Comparison of ENCODE assay signal across 35 mouse cellular contexts in genomic region chr3:103107565-103108240, GRCm38 (mm10). TPM values are rescaled to one million over a fixed set of nuclear protein-coding genes. Genes with fewer than 3 reads are reported as not detected.
DNase-seq lines count a peak whose midpoint lies in the region; ATAC-seq and TF ChIP-seq lines count a peak whose summit lies in the region.
"Had no signal": no experiment of that assay in that cellular context is flagged by ENCODE, and none has a peak within 500 bp of the region (broad histone marks: within the 10 kb centered on the region; RNA-seq: fewer than 3 reads in every experiment).

No protein-coding gene starts in this region.

- H3K9me3 ChIP-seq in megakaryocyte, embryonic 14.5 days = no peaks in the 10 kb centered on the region
- no peaks in the 10 kb centered on the region for H3K9me3 ChIP-seq in liver, embryonic 12.5 days (replicated peaks)
- no peaks in the 10 kb centered on the region for H3K9me3 ChIP-seq in hindbrain, embryonic 16.5 days (ENCODE audit: control insufficient read depth, low read length)
- no peaks in the 10 kb centered on the region for H3K9me3 ChIP-seq in hindbrain, postnatal 0 days (ENCODE audit: low read length)
- H3K9me3 ChIP-seq in intestine, embryonic 16.5 days (ENCODE audit: control insufficient read depth, low read length) = no peaks in the 10 kb centered on the region
- H3K9me3 ChIP-seq: embryonic facial prominence, embryonic 13.5 days; forebrain, embryonic 12.5 days; hindbrain, embryonic 12.5 days had no signal

- H3K27ac ChIP-seq in liver, embryonic 12.5 days = peak overlapping the region; percentile 88
- H3K27ac ChIP-seq in hindbrain, embryonic 16.5 days (ENCODE audit: low read depth, low read length) = no peak overlapping the region
- no peak overlapping the region for H3K27ac ChIP-seq in hindbrain, postnatal 0 days
- H3K27ac ChIP-seq in intestine, embryonic 16.5 days (ENCODE audit: low read length) = no peak overlapping the region
- H3K27ac ChIP-seq: forebrain, embryonic 12.5 days; hindbrain, embryonic 12.5 days had no signal

- H3K36me3 ChIP-seq in megakaryocyte, embryonic 14.5 days (replicated peaks; ENCODE audit: low read length) = peaks cover 70% of the 10 kb centered on the region
- H3K36me3 ChIP-seq in liver, embryonic 12.5 days = peaks cover 6% of the 10 kb centered on the region; the same call in 1 of the 2 replicates
- H3K36me3 ChIP-seq in hindbrain, embryonic 16.5 days (ENCODE audit: control insufficient read depth, insufficient read depth, low read length) = no peaks in the 10 kb centered on the region
- H3K36me3 ChIP-seq in hindbrain, postnatal 0 days (ENCODE audit: insufficient read depth, low read length) = no peaks in the 10 kb centered on the region
- H3K36me3 ChIP-seq in intestine, embryonic 16.5 days (ENCODE audit: control insufficient read depth, insufficient read depth, low read length) = no peaks in the 10 kb centered on the region
- H3K36me3 ChIP-seq: embryonic facial prominence, embryonic 13.5 days; forebrain, embryonic 12.5 days; hindbrain, embryonic 12.5 days had no signal

- no peaks in the 10 kb centered on the region for H3K27me3 ChIP-seq in megakaryocyte, embryonic 14.5 days (replicated peaks)
- no peaks in the 10 kb centered on the region for H3K27me3 ChIP-seq in liver, embryonic 12.5 days (replicated peaks)
- peaks cover 9% of the 10 kb centered on the region for H3K27me3 ChIP-seq in hindbrain, embryonic 16.5 days (replicated peaks; ENCODE audit: control insufficient read depth, insufficient read depth, low read length)
- no peaks in the 10 kb centered on the region for H3K27me3 ChIP-seq in hindbrain, postnatal 0 days (ENCODE audit: insufficient read depth, low read length)
- H3K27me3 ChIP-seq in intestine, embryonic 16.5 days (replicated peaks; ENCODE audit: control insufficient read depth, insufficient read depth, low read length) = no peaks in the 10 kb centered on the region
- H3K27me3 ChIP-seq: embryonic facial prominence, embryonic 13.5 days had no signal

- peaks cover 85% of the 10 kb centered on the region for H3K4me1 ChIP-seq in megakaryocyte, embryonic 14.5 days
- H3K4me1 ChIP-seq in liver, embryonic 12.5 days = peaks cover 83% of the 10 kb centered on the region
- H3K4me1 ChIP-seq in hindbrain, embryonic 16.5 days (ENCODE audit: control insufficient read depth, insufficient read depth, low read depth, low read length) = peaks cover 4% of the 10 kb centered on the region; the same call in 1 of the 2 replicates
- peaks cover 3% of the 10 kb centered on the region; the same call in 1 of the 2 replicates for H3K4me1 ChIP-seq in hindbrain, postnatal 0 days (ENCODE audit: insufficient read depth, low read length)
- H3K4me1 ChIP-seq in intestine, embryonic 16.5 days (ENCODE audit: control insufficient read depth, insufficient read depth, low read length) = no peaks in the 10 kb centered on the region; the same call in 1 of the 2 replicates

- peak overlapping the region; percentile 59 for H3K4me2 ChIP-seq in liver, embryonic 12.5 days
- no peak overlapping the region for H3K4me2 ChIP-seq in hindbrain, embryonic 16.5 days (ENCODE audit: low read length)
- no peak overlapping the region for H3K4me2 ChIP-seq in hindbrain, postnatal 0 days (ENCODE audit: low read depth, low read length)
- no peak overlapping the region for H3K4me2 ChIP-seq in intestine, embryonic 16.5 days (ENCODE audit: low read depth, low read length)
- H3K4me2 ChIP-seq: embryonic facial prominence, embryonic 13.5 days; forebrain, embryonic 12.5 days; hindbrain, embryonic 12.5 days had no signal

- ATAC-seq in megakaryocyte, adult 5-6 weeks (ENCODE audit: poor library complexity, severe bottlenecking) = no peak
- peak; percentile 91 for ATAC-seq in liver, embryonic 12.5 days
- no peak for ATAC-seq in hindbrain, embryonic 16.5 days
- ATAC-seq in hindbrain, postnatal 0 days = no peak
- no peak for ATAC-seq in intestine, embryonic 16.5 days

- DNase-seq in R1 (ENCODE audit: low read depth, low spot score) = peak; percentile 81
- DNase-seq in hindbrain, postnatal 0 days (ENCODE audit: low spot score) = no peak
- DNase-seq: adrenal gland, adult 8-10 months; B cell, adult 2 months; cerebellum, adult 11 months; cerebellum, adult 9-10 months; gastrocnemius, postnatal 25 days; heart, adult 18-20 months; heart, postnatal 14 days; kidney, adult 11 months; kidney, postnatal 25 days; lung, postnatal 36 days; midbrain, embryonic 14.5 days; retina, postnatal 1 day; right cerebral cortex, postnatal 14 days; thymus, postnatal 4 days had no signal

- 68% methylated on average over 7 of the region's 7 CpGs for WGBS in liver, embryonic 12.5 days (ENCODE audit: insufficient replicate concordance)
- 89% methylated on average over 7 of the region's 7 CpGs for WGBS in hindbrain, embryonic 16.5 days
- WGBS in hindbrain, postnatal 0 days = 90% methylated on average over 7 of the region's 7 CpGs
- 87% methylated on average over 7 of the region's 7 CpGs for WGBS in intestine, embryonic 16.5 days

- no peak for TF ChIP-seq CTCF in hindbrain, postnatal 0 days (IDR thresholded peaks at IDR 0.05; ENCODE audit: low read depth)

- H3K4me3 ChIP-seq in megakaryocyte, embryonic 14.5 days (replicated peaks) = peak overlapping the region; percentile 57
- peak overlapping the region; percentile 17 for H3K4me3 ChIP-seq in liver, embryonic 12.5 days
- no peak overlapping the region for H3K4me3 ChIP-seq in hindbrain, embryonic 16.5 days (ENCODE audit: low read length)
- no peak overlapping the region for H3K4me3 ChIP-seq in hindbrain, postnatal 0 days (ENCODE audit: low read length)
- H3K4me3 ChIP-seq in intestine, embryonic 16.5 days (ENCODE audit: low read length) = no peak overlapping the region
- H3K4me3 ChIP-seq: embryonic facial prominence, embryonic 13.5 days; forebrain, embryonic 12.5 days; hindbrain, embryonic 12.5 days had no signal

- peak overlapping the region; percentile 62 for H3K9ac ChIP-seq in liver, embryonic 12.5 days
- no peak overlapping the region for H3K9ac ChIP-seq in hindbrain, embryonic 16.5 days (ENCODE audit: low read depth, low read length)
- H3K9ac ChIP-seq in hindbrain, postnatal 0 days (replicated peaks; ENCODE audit: low read length) = no peak overlapping the region
- H3K9ac ChIP-seq in intestine, embryonic 16.5 days (ENCODE audit: low read depth, low read length) = no peak overlapping the region
- H3K9ac ChIP-seq: embryonic facial prominence, embryonic 13.5 days; forebrain, embryonic 12.5 days; hindbrain, embryonic 12.5 days had no signal

RNA-seq across cellular contexts. Expression of gene Dennd2c, which starts 5.3 kb away (rescaled TPM):
- polyA plus RNA-seq in megakaryocyte, embryonic 14.5 days (2012; ENCODE audit: insufficient read depth, low replicate concordance) = 0.89 and 1.9 TPM in 2 replicates
- 3.4 and 5.0 TPM in 2 replicates for total RNA-seq in megakaryocyte, adult 5-6 weeks (2015)
- 5.3 and 6.9 TPM in 2 replicates for total RNA-seq in megakaryocyte, adult 5-6 weeks (2017)
- polyA plus RNA-seq in liver, embryonic 12.5 days (2016; fragmentation: Nextera tagmentation; extraction: Ambion mirVana) = 13.0 and 13.1 TPM in 2 replicates
- 1.0 and 1.5 TPM in 2 replicates for polyA plus RNA-seq in hindbrain, embryonic 16.5 days (2015; fragmentation: Nextera tagmentation; extraction: Ambion mirVana)
- total RNA-seq in hindbrain, postnatal 0 days (2014; rRNA removed) = 0.94 and 1.7 TPM in 2 replicates
- polyA plus RNA-seq in hindbrain, postnatal 0 days (2015; fragmentation: Nextera tagmentation; extraction: Ambion mirVana) = 0.73 and 0.79 TPM in 2 replicates
- polyA plus RNA-seq in intestine, embryonic 16.5 days (2015; fragmentation: Nextera tagmentation; extraction: Ambion mirVana) = 2.1 and 2.2 TPM in 2 replicates

RNA-seq across cellular contexts. Expression of gene Ampd1, which starts 33.9 kb away (rescaled TPM):
- polyA plus RNA-seq in megakaryocyte, embryonic 14.5 days (2012; ENCODE audit: insufficient read depth, low replicate concordance) = not detected in 2 replicates
- total RNA-seq in megakaryocyte, adult 5-6 weeks (2015) = not detected in 2 replicates
- 0.44 TPM in 1 of 2 replicates, not detected in the other for total RNA-seq in megakaryocyte, adult 5-6 weeks (2017)
- polyA plus RNA-seq in liver, embryonic 12.5 days (2016; fragmentation: Nextera tagmentation; extraction: Ambion mirVana) = 0.12 and 0.13 TPM in 2 replicates
- 1.2 TPM in 1 of 2 replicates, not detected in the other for polyA plus RNA-seq in hindbrain, embryonic 16.5 days (2015; fragmentation: Nextera tagmentation; extraction: Ambion mirVana)
- 0.07 and 2.6 TPM in 2 replicates for total RNA-seq in hindbrain, postnatal 0 days (2014; rRNA removed)
- not detected in 2 replicates for polyA plus RNA-seq in hindbrain, postnatal 0 days (2015; fragmentation: Nextera tagmentation; extraction: Ambion mirVana)
- polyA plus RNA-seq in intestine, embryonic 16.5 days (2015; fragmentation: Nextera tagmentation; extraction: Ambion mirVana) = 0.11 TPM in 1 of 2 replicates, not detected in the other
- total RNA-seq: adrenal gland, adult 8-10 months; heart, adult 18-20 months; heart, postnatal 14 days; layer of hippocampus, adult 18-20 months; layer of hippocampus, postnatal 10 days; left cerebral cortex, adult 18-20 months; left cerebral cortex, postnatal 14 days; monocyte, adult 5-6 weeks had no signal
- polyA plus RNA-seq: forebrain, embryonic 12.5 days; frontal cortex, adult 2 months; hindbrain, embryonic 12.5 days; kidney, embryonic 14.5 days; limb, embryonic 11.5 days; liver, adult 2 months; midbrain, embryonic 14.5 days; small intestine, adult 2 months; stomach, embryonic 14.5 days had no signal

RNA-seq across cellular contexts. Expression of gene Nras, which starts 49.6 kb away (rescaled TPM):
- 1.3 and 2.9 TPM in 2 replicates for polyA plus RNA-seq in megakaryocyte, embryonic 14.5 days (2012; ENCODE audit: insufficient read depth, low replicate concordance)
- total RNA-seq in megakaryocyte, adult 5-6 weeks (2015) = 75.9 and 83.9 TPM in 2 replicates
- 58.3 and 59.8 TPM in 2 replicates for total RNA-seq in megakaryocyte, adult 5-6 weeks (2017)
- 59.4 and 61.5 TPM in 2 replicates for polyA plus RNA-seq in liver, embryonic 12.5 days (2016; fragmentation: Nextera tagmentation; extraction: Ambion mirVana)
- 78.9 and 97.5 TPM in 2 replicates for polyA plus RNA-seq in hindbrain, embryonic 16.5 days (2015; fragmentation: Nextera tagmentation; extraction: Ambion mirVana)
- 47.8 and 53.6 TPM in 2 replicates for total RNA-seq in hindbrain, postnatal 0 days (2014; rRNA removed)
- 67.1 and 73.7 TPM in 2 replicates for polyA plus RNA-seq in hindbrain, postnatal 0 days (2015; fragmentation: Nextera tagmentation; extraction: Ambion mirVana)
- polyA plus RNA-seq in intestine, embryonic 16.5 days (2015; fragmentation: Nextera tagmentation; extraction: Ambion mirVana) = 76.1 and 76.3 TPM in 2 replicates

Comparison
In these comparisons a context has a peak if more than half of its experiments do, and no peak if none do; other contexts are left out.
1. H3K4me3 ChIP-seq: peak in megakaryocyte, embryonic 14.5 days (single experiment) and liver, embryonic 12.5 days (single experiment); none in hindbrain, embryonic 16.5 days (single experiment), hindbrain, postnatal 0 days (single experiment) and intestine, embryonic 16.5 days (single experiment).
2. RNA of gene Nras, which starts 49.6 kb away (polyA plus RNA-seq): 78.9 to 97.5 TPM in hindbrain, embryonic 16.5 days, 76.1 to 76.3 TPM in intestine, embryonic 16.5 days, 67.1 to 73.7 TPM in hindbrain, postnatal 0 days and 59.4 to 61.5 TPM in liver, embryonic 12.5 days; 1.3 to 2.9 TPM in megakaryocyte, embryonic 14.5 days; every median in the first group is over 10 times any median in the second.